Mouse (Mus musculus) urinary bladder, postnatal 36 days (tissue): ENCODE results near the gene Ltbp1.
"Not testable (repeated sequence)": the region's sequence is repeated elsewhere in the genome, so short reads cannot be mapped to it uniquely, and the experiment has no call there.

Source experiments
- DNase-seq, 2 experiments: peaks; one replicate each; pipeline ENCODE4 v3.0.0; 2022; ENCODE audit warnings: low spot score in 2 of 2, mixed read lengths in 1 of 2

The Ltbp1 gene

DNA sequence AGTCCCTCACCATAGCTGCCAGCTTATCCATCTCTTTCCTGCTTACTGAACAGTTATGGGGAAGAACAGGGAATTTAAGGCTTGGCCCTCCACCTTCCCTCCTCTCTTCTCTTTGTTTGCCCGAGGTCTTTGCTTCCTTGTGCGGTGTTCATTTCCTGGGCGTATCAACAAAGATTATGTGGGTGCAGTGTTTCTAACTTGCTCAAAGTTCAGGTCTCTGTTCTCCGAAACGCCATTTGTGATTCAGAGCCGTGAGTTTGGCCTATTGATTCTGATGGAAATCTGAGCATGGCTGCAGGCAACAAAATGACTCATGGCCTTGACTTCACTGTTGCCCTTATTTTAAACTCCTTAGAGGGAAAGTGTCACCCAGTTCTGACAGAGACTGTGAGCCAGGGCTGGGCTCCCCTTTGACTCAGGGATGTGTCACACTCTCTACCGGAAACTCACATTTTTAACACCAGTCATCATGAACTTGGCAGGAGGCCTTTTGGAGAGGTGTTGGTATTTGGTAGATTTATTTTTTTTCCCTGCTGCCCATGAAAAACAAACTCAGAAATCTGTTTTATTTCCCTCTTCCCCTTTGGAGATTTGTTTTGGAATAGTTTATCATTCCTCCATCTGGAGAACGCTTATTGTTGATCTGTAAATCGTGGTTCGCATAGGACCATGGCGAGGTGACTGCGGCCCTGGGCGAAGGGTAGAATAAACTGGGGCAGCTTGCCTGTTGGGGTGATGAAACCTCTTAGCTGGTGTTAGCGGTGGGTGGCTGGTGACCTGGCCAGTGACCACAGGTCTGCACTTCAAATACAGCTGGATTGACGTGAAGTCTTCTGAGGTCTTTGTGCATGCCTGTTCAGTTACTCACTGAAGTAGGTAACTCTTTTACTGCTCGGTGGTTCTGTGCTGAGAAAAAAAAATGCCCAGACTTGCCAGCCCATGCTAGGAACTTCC, 105.2 kb downstream of the Ltbp1 start:
- DNase-seq: peak in 1 of 2 experiments; percentile 42

DNA sequence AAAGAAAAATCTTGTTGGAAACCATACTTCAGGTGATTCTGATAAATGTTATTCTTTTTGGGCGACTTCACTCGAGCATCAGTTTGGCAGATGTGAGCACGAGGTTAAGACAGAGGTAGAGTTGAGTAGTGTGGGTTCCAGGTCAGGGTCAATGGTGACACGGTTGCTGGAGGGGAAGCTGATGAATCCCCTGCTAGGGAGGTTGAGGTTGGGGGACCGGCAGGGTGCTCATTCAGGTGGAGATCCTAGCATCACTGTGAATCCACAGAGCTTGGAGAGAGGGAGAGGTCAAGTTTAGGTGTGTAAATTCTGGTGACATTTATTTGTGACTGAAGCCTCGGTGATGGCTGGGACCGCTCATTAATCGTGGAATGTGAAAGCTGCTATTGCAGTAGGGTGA, 110.2 kb downstream of the Ltbp1 start:
- DNase-seq: no peak

DNA sequence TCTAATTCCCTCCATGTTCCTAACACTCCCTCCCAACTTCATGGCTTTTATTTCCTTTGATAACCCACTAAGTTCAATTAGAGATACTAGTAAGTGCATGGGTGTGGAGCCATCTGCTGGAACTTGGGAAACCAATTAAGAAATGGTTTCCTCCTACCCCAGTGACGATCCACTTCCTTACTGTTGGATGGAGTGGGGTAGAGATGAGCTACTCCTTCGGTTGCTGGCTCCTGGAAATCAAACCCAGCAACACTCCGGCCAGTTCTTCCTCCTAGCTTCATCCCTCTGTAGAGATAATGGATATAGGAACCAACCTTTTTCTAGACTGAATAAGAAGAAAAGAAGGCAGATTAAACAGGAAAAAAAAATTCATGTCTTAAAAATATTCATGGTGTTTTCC, 113.5 kb downstream of the Ltbp1 start:
- no peak for DNase-seq

DNA sequence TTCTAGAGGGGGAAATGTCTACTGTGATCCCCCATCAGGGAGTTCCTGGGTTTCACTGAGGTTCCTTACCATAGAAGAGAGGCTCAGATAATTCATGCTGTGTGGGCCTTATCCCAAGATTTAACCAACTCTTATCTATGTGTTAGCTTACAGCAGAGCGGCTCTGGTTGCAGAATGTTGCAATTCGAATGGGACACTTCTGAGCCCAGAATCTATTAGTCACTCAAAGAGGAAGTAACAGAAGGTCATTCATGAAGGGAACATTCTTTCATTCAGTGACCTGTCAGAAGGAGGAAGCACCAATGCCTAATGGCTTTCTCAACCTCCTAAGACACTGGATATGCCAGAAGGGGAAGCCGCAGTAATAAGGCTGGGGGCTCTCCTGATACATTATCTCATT, 114.1 kb downstream of the Ltbp1 start:
- DNase-seq: no peak

DNA sequence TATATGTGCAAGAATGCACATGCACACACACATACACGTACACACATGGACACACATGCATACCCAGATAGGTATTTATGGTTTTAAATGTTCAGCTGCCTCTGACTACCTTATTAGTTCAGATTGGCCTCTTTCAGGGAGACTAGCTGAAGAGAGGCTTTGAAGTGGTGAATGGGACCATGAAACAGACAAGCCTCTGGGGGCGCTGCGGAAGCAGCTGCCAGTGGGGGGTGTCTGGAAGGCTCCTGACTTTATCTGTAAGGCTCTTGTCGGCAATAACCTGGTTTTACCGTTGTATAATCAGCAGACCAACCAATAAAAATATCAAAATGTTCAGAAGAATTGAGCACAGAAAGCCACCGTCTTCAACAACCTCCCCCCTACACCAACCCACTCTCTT, 114.7 kb downstream of the Ltbp1 start:
- no peak for DNase-seq

DNA sequence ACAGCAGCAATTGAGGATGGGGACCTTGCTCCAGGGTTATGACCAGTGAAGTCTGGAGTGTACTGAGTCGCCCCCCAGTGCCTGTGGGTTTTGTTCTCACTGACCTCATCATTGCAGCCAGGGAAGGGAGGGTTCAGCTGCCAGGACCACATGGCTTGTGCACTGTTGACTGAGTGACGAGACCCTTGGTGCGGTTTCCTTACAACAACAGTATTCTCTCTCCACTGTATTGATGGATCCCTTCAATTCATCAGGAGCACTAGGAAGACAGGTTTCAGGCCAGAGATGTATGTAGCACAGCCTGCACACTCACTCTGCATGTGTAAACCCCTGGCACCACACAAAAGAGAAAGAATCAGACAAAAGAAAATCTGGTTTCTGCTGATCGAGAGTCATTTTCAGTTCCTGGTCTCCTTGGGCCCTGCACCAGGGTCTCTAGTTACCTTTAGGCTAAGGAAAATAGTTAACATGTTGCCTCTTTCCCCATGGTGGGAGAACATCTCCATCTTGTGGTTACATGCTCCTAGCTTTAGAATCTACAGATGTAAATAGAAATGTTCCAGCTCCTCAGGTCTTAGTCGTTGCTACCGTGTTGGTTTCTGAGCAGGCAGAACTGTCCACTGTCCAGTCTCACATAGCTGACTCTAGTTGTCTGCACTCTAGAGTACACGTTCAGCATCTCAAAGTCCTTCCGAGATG, 117.4 kb downstream of the Ltbp1 start:
- no peak for DNase-seq

DNA sequence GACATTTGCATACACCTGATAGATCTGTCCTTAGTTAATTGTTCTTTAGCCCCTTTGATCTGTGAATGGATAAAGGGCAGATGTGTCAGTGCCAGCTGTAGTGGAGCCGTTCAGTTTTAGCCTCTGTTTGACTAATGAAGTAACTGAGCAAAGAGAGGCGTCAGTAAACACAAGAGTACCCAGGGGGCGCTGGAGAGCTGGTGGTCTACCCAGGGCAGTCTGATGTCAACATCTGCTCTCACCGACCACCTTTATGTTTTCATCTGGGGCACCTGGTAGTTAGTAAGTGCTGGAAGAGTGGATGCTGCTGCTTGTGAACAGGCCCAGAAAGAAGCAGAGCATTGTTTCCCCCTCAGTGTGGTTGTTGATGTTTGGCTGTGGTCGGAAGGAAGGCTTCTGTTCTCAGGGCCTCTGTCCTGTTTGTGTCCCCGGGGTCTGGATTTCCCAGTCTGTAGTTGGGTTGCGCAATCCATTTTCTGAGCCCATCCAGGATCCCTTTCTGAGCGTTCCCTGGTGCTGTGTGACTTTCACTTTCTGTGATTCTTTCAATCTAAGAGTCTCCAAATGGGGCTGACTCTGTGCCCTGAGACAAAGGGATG, 123.1 kb downstream of the Ltbp1 start:
- peak in 1 of 2 experiments; percentile 45 for DNase-seq

DNA sequence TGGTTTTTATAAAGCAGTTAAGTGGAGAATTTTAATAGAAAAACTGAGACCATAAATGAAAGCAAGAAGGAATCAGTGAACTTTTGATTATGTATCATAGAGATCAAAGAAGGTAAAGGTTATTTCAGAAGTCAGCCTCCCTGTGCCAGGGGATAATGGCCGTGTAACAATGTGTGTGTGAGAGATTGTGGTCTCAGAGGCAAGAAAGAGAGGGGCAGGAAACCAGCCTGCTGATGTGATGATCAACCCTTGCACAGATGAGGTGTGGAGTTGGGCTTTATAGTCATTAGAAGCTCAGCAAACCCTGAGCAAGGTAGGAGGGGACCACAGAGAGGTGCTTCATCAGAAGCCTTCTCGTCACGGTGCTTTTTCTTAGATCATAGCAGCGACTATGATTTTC, 128.6 kb downstream of the Ltbp1 start:
- no peak for DNase-seq

DNA sequence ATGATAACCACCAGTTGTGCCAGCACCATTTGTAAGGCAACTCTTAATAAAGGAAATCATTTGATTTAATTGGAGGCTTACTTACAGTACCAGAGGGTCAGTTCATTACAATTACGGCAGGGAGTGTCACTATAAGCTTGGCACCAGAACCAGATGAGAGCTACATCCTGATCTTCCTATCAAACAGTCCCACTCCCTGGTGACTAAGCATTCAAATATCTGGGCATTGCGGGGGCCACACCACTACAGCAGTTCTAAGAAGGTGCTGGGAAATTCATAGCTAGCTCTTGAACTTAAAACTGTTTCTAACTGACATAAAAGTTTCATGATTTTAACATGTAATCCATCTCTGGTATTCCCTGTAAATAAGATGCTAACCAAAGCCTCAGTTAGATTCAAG, 134.4 kb downstream of the Ltbp1 start:
- no peak for DNase-seq

DNA sequence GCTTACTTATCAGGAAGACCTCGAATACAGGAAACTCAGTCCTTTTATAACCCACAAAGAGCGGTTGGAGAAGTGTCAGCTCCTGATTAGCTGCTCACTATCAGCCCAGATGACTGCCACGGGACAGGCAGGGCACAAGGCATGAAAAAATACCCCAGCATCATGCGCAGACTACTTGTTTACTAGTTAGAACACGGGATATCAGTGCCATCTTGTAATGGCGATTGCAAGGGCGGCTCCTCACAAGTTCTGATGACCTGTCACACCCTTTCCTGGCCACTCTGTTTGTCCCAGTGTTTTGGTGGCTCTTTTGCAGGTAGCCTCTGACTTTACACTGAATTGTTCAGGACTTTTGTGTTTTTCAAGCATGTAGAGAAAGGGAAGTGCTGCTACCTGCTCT, 137.5 kb downstream of the Ltbp1 start:
- DNase-seq: not testable (repeated sequence)

DNA sequence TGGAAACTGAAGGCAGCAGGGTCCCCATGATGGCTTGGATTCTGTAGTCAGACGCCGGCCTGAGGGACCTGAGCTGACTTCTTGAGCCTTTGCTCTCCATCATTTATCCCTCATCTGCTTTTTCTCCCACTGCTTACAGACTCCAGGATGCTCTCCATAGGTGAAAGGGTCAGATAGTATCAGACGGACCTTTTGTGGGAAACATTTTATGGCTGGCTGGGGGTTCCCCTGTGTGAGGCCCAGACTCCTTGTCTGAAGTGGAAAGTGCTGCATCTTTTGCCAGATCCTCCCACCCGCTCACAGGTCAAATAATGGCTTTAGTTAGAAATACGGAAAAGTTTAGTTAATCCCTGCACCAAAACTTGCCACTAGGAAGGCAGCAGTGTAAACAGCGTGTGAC, 138.6 kb downstream of the Ltbp1 start:
- DNase-seq: no peak

DNA sequence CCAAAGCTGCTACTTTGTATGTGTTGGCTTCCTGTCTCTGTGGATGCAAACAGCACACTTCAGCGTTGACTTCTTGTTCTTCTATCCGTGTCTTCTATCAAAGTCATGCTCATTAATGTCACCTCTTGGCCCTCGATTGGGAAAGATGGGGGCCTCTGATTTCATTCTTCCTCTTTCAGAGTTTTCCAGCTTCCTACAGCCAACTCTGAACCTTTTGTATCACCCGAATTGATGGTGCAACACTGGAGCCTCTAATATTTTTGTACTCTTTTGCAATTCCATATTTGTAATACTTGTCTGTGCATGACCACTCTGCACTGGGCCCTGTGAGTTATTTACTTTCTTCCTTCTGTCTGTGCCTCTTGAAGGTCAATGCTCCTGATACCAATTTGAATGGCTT, 141.8 kb downstream of the Ltbp1 start:
- no peak for DNase-seq

DNA sequence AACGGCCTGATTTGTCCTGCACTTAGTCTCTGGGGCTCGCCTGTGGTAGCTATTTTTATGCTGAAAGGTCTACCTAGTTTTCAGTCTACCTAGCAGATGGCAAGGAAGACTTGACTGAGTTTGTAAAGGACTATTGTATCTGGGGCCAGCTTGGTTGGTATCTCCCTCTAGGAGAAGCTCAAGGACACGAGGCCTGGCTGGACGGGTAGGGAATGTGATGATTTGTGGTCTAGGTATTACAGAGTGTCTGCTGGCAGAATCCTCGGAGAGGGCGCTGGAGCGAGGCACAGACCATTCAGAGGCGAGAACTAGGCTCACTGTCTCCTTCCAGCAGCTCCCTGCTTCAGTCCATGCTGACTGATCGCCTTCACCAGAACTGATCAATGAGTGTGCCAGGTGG, 146.4 kb downstream of the Ltbp1 start:
- DNase-seq: no peak

DNA sequence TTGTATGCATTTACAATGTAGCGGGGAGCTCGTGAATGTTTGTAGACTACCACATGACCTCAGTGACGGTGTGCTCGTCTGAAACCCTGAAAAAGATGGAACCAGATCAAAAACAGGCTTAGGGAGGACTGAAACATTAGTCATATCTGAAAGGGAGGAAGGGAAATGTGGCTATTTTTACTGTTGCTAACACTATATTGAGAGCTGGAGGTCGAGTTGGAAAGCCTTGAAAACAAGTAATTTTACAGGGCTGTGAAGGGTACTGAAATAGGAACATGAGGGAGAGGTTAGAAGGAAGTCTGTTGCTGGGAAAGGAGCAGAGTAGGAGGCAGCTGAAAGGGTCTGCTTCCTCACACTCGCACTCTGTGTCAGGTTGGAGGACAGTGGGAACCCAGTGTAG, 147.7 kb downstream of the Ltbp1 start:
- no peak for DNase-seq

DNA sequence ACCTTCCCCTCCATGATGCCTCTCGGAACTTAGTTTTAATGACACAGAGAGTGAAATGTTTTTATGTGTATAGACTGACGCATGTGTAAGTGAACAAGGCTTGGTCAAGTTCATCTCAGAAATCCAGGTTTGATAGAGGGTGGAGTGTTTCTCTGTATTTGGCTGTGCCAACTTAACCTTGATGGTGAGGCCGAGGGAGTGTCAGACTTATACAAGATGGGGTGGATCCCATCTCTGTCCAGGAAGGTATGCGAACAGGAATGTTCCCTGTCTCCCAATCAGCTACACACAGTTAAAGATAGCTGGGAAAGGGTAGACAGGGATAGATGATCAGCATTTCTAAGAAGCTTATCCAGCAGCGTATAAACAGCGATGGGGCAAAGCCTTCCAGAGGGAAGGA, 153.0 kb downstream of the Ltbp1 start:
- DNase-seq: no peak

DNA sequence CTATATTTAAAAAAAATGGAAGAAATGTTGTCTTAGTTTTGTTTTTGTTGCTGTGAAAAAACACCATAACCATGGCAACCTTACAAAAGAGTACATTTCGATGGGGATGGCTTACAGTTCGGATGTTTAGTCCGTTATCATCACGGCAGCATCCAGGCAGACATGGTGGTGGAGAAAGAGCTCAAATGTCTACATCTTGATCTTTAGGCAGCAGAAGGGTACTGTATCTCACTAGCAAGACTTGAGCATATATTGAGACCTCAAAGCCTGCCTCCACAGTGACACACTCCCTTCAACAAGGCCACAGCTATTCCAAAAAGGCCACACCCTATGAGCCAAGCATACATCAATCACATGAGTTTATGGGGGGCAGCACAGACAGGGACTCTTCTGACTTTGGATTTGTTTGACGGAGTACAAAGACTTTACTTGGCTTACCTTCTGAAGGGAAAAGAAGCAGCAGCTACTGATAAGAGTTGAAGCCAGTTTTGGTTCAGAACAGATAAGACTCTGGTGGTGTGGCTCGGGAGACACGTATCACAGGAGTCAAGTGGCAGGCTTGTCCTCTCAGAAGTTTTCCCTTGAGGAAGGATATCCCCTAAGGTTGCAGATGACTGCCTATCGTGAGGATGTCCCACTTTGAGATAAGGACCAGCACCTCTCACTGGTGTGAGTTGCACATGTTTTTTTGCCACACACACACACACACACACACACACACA, 153.9 kb downstream of the Ltbp1 start:
- no peak for DNase-seq

DNA sequence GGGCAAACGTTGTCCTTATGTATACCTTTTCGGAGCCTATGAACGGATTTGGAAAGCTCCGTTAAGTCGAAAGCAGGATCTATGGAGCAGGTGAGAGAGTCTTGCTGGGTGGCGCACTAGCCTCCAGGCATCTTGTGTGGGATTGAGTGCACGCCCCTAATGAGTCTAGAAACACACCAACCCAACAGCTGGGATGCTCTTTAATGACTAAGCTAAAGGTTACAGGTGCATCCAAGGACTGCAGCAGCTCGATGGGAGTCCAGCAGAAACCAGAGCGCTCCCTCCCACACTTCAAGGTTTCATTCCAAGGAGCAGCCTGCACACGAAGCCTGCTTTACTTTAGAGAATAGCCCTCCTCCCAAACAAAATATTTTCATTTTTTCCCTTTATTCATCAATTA, 155.7 kb downstream of the Ltbp1 start:
- DNase-seq: no peak

DNA sequence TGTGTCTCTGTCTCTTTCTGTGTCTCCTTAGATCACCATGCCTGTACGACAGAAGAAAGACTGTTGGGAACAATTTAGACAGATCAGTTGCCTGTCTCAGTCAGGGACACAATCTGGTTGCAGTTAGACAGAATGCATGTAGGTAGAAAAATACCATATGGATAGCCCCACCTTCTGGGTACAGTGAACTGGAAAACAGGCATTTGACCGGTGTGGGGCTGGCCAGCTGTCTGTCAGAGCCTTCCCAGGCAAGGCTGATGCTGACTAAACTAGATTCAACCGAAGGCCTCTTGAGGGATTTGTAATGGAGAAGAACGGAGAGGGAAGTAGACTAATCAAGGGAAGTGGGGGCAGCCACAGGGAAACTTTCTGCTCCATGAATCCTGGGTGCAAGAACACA, 156.6 kb downstream of the Ltbp1 start:
- no peak for DNase-seq

DNA sequence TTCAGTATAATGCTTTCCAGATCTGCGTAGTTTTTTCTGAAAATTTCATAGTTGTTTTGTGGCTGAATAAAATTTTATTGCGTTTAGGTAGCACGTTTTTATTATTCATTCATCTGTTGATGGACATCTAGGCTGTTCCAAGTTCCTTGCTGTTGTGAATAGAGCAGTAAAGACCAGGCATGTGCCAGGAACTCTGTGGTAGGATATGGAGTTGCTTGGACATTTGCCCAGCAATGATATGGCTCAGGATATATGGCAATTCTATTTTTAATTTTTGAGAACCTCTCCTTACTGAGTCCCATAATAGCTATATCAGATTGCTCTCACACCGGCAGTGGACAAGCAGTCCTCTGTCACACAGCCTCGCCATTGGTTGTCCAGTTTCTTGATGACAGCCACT, 159.2 kb downstream of the Ltbp1 start:
- no peak for DNase-seq

DNA sequence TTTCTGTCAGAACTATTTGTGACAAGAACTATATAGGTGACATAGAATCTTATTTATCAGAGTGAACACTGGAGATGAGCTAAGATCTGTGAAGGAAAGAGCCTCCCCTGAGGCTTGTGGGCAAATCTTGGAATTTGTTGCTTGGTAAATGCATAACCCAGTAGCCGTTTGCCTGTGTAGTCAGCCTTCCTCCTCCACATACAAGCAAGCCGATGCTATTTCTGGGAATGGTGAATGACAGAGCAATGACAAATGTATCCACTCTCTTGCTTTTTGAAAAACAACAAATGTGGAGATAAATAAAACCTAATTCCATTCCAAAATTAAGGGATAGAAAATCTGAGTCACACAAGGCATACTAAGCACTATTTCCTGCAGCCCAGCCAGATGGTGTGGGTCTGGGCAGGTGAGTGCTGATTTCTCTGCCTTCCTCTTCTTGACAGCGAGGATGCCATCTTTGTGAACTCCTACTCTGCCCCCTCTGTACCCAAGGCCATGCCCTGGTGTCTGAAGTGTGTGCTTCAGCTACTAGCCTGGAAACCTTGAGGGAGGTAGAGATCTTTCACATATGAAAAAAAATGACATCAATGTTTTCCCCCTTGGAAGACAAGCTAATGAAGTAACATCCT, 163.3 kb downstream of the Ltbp1 start:
- no peak for DNase-seq

DNA sequence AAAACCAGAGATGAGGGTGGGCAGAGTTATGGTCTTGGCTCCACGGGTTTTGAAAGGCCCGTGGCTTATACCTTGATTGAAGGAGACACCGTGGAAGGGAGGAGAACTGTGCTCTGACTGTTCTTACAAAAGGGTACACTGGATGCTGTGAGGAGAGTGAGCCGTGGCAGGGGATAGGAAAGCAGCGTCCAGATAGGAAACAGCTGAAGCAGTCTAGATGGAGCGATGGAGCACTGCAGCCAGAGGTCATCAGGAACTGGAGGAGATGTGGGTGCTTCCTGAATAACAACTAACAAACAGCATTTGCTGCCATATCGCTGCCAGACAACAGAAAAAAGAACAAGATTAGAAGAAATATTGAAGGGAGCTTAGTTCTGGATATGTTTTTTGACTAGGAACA, 166.3 kb downstream of the Ltbp1 start:
- DNase-seq: no peak
